ENCODE assay signal across 8 mouse cellular contexts in the genomic region with DNA sequence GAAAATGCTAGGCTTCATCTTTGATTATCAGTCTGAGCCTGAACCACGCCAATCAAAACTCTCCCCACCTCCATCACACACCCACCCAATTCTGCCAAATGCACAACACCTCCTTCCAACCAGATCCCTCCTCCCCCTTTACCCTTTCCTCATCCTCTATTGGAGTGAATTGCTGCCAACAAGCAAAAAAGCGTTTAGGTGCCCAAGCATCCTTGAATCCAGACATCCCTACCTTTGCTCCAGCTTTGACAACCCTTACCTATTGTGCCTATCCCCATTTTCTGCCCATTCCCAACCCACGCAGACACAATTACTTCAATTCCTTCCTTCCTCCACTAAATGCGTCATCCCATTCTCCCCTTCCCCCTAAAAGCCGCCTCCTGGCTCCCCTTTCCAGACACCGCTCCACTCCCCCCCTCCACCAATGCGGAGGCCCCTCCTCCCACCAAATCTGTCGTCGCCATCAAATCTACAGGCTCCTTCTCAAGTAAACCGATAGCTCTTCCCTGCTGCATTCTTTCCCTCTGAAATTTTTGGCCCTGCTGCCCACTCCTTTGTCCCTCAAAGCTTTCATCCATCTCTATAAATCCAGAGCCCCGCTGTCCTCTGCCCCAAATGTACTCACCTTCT. TPM values are rescaled to one million over a fixed set of nuclear protein-coding genes. Genes with fewer than 3 reads are reported as not detected.
A peak's percentile ranks its signal among the peaks of the same experiment; 100 is the strongest.
DNase-seq lines count a peak whose midpoint lies in the region; ATAC-seq lines count a peak whose summit lies in the region.

No protein-coding gene starts in this region.

- peak overlapping the region; percentile 61 for H3K4me2 ChIP-seq in midbrain, embryonic 14.5 days (ENCODE audit: low read length)

- intact Hi-C loops in heart, postnatal 10 days (cut with DNase I) = no loop called here
- intact Hi-C loops in left cerebral cortex, postnatal 36 days (cut with DNase I) = no loop called here

- peak overlapping the region; percentile 90 for H3K9ac ChIP-seq in midbrain, embryonic 14.5 days (replicated peaks; ENCODE audit: low read length)

- peak overlapping the region; percentile 93 for H3K27ac ChIP-seq in midbrain, embryonic 14.5 days (replicated peaks; ENCODE audit: low read depth, low read length)

- no peak for ATAC-seq in midbrain, embryonic 14.5 days (ENCODE audit: low FRiP score, low TSS enrichment)

- peak; percentile 4 for DNase-seq in thymus, postnatal 0 days (ENCODE audit: low spot score)
- DNase-seq in thymus, postnatal 36 days = no peak
- peak; percentile 69 for DNase-seq in embryo, embryonic 10.5 days (ENCODE audit: low spot score)
- peak; percentile 66 to 67 for DNase-seq in heart, postnatal 10 days
- DNase-seq in left cerebral cortex, postnatal 36 days (ENCODE audit: low spot score in 2 of 2) = peak; percentile 63 to 71
- peak; percentile 77 for DNase-seq in midbrain, embryonic 14.5 days
- DNase-seq in ovary, postnatal 14 days (ENCODE audit: low spot score) = no peak
- DNase-seq in adrenal gland, postnatal 36 days = no peak

- peaks cover 26% of the 10 kb centered on the region for H3K4me1 ChIP-seq in midbrain, embryonic 14.5 days (ENCODE audit: control insufficient read depth, insufficient read depth, low read length)

- peak overlapping the region; percentile 86 for H3K4me3 ChIP-seq in midbrain, embryonic 14.5 days (replicated peaks; ENCODE audit: low read depth, low read length)

- WGBS in midbrain, embryonic 14.5 days = 3% methylated on average over 11 of the region's 11 CpGs

- H3K36me3 ChIP-seq in midbrain, embryonic 14.5 days (ENCODE audit: control insufficient read depth, insufficient read depth, low read length) = peaks cover 27% of the 10 kb centered on the region

- H3K9me3 ChIP-seq in midbrain, embryonic 14.5 days (ENCODE audit: control insufficient read depth, low read length) = no peaks in the 10 kb centered on the region

- H3K27me3 ChIP-seq in midbrain, embryonic 14.5 days (ENCODE audit: control insufficient read depth, insufficient read depth, low read length) = no peaks in the 10 kb centered on the region

RNA-seq across cellular contexts. Expression of a gene that starts 1.1 kb away (rescaled TPM):
- 144 and 154 TPM in 2 replicates for polyA plus RNA-seq in thymus, postnatal 0 days (2015; fragmentation: Nextera tagmentation; extraction: Ambion mirVana)
- total RNA-seq in heart, postnatal 10 days (2021) = 100 to 1,000 TPM; 345 to 350 TPM
- 100 to 1,000 TPM; 492 to 581 TPM for total RNA-seq in left cerebral cortex, postnatal 36 days (2021)
- polyA plus RNA-seq in midbrain, embryonic 14.5 days (2014; fragmentation: Nextera tagmentation; extraction: Ambion mirVana) = 533 and 550 TPM in 2 replicates
- total RNA-seq in adrenal gland, postnatal 36 days (2021) = 100 to 1,000 TPM; 249 to 251 TPM

RNA-seq across cellular contexts. Expression of a gene that starts 14.1 kb away (rescaled TPM):
- 6.8 and 7.2 TPM in 2 replicates for polyA plus RNA-seq in thymus, postnatal 0 days (2015; fragmentation: Nextera tagmentation; extraction: Ambion mirVana)
- 1 to 10 TPM; 2.5 to 2.6 TPM for total RNA-seq in heart, postnatal 10 days (2021)
- total RNA-seq in left cerebral cortex, postnatal 36 days (2021) = 1 to 10 TPM; 5.6 to 7.0 TPM
- polyA plus RNA-seq in midbrain, embryonic 14.5 days (2014; fragmentation: Nextera tagmentation; extraction: Ambion mirVana) = 4.4 and 4.9 TPM in 2 replicates
- total RNA-seq in adrenal gland, postnatal 36 days (2021) = 1 to 10 TPM; 2.6 to 3.6 TPM

RNA-seq across cellular contexts. Expression of a gene that starts 29.1 kb away (rescaled TPM):
- polyA plus RNA-seq in thymus, postnatal 0 days (2015; fragmentation: Nextera tagmentation; extraction: Ambion mirVana) = 3.7 and 4.4 TPM in 2 replicates
- total RNA-seq in heart, postnatal 10 days (2021) = 10 to 100 TPM; 26.9 to 33.9 TPM
- total RNA-seq in left cerebral cortex, postnatal 36 days (2021) = 1 to 10 TPM; 1.1 to 1.3 TPM
- polyA plus RNA-seq in midbrain, embryonic 14.5 days (2014; fragmentation: Nextera tagmentation; extraction: Ambion mirVana) = 1.3 and 2.8 TPM in 2 replicates
- total RNA-seq in adrenal gland, postnatal 36 days (2021) = 10 to 100 TPM; 29.3 to 50.8 TPM

Comparison
In these comparisons a context has a peak if more than half of its experiments do, and no peak if none do; other contexts are left out.
1. DNase-seq: peak in thymus, postnatal 0 days (single experiment), embryo, embryonic 10.5 days (single experiment), heart, postnatal 10 days (2 of 2), left cerebral cortex, postnatal 36 days (2 of 2) and midbrain, embryonic 14.5 days (single experiment); none in thymus, postnatal 36 days (0 of 2), ovary, postnatal 14 days (single experiment) and adrenal gland, postnatal 36 days (0 of 2).
2. RNA of a gene that starts 29.1 kb away (total RNA-seq): 29.3 to 50.8 TPM in adrenal gland, postnatal 36 days and 26.9 to 33.9 TPM in heart, postnatal 10 days; 1.1 to 1.3 TPM in left cerebral cortex, postnatal 36 days; every median in the first group is over 10 times any median in the second.